Mouse (Mus musculus): ENCODE results near the gene Ebf3.

GRCm38 (mm10) chr7:137297594-137298381, 16.5 kb downstream of the Ebf3 start:
- no peak for TF ChIP-seq CTCF (IDR thresholded peaks at IDR 0.05; ENCODE audit: low read depth, low read length)
- TF ChIP-seq POLR2A (IDR thresholded peaks at IDR 0.05; ENCODE audit: borderline replicate concordance, low read depth, low read length) = no peak

Data from bone marrow macrophage, adult 2 months (primary cell).